Mouse (Mus musculus): Measurements from ENCODE around the gene Ndufs1. TPM values are rescaled to one million over a fixed set of nuclear protein-coding genes. Genes with fewer than 3 reads are reported as not detected.

The Ndufs1 gene
- polyA plus RNA-seq, 1 experiment from 2014 or later = 63.0 TPM

DNA sequence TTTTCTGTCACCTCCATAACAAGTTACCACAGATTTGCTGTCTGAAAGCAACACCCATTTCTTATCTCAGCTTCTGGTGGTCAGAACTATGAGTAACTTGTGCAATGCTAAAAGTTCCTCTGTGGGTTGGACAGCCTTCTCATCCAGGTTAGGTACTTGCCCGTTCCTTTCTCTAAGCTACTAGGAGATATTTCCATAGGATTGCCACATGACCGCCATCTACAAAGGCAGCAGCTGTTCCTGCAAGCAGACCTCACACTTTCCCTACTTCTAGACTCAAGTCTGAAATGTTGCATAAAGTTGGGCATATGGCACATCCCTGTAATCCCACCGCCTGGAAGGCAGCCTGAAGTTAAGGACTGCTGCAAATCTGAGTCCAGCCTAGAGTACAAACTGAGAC lies 50.4 kb downstream of the Ndufs1 start:
- H3K9me3 ChIP-seq (ENCODE audit: low read length) = no peaks in the 10 kb centered on the region
- no peak overlapping the region for H3K4me3 ChIP-seq (ENCODE audit: low read depth, low read length)
- WGBS = 88% methylated on average over 3 of the region's 3 CpGs
- H3K27ac ChIP-seq (ENCODE audit: low read length) = no peak overlapping the region
- no peak for TF ChIP-seq CTCF (IDR thresholded peaks at IDR 0.05)
- no peak for TF ChIP-seq EP300 (IDR thresholded peaks at IDR 0.05)
- no peaks in the 10 kb centered on the region for H3K27me3 ChIP-seq (replicated peaks; ENCODE audit: insufficient read depth, low read length)
- no peaks in the 10 kb centered on the region; the same call in 1 of the 2 replicates for H3K4me1 ChIP-seq (ENCODE audit: insufficient read depth, low read depth, low read length)
- peaks cover 4% of the 10 kb centered on the region; the same call in 1 of the 2 replicates for H3K36me3 ChIP-seq (ENCODE audit: insufficient read depth, low read length)
- DNase-seq (ENCODE audit: low spot score) (no peak), ATAC-seq (no peak)
- H3K9ac ChIP-seq (replicated peaks; ENCODE audit: low read depth) = no peak overlapping the region
- no peak overlapping the region for H3K4me2 ChIP-seq (replicated peaks; ENCODE audit: low read depth, low read length)

- Histone ChIP-seq H3K36me3 (ENCODE audit: insufficient read depth, low read length) (peaks cover 9% of the 10 kb centered on the region; the same call in 1 of the 2 replicates), H3K9me3 (ENCODE audit: low read length) (no peaks in the 10 kb centered on the region), H3K27ac (ENCODE audit: low read length) (no peak overlapping the region), H3K4me2 (replicated peaks; ENCODE audit: low read depth, low read length) (no peak overlapping the region), H3K4me3 (ENCODE audit: low read depth, low read length) (no peak overlapping the region), H3K4me1 (ENCODE audit: insufficient read depth, low read depth, low read length) (no peaks in the 10 kb centered on the region), H3K27me3 (replicated peaks; ENCODE audit: insufficient read depth, low read length) (no peaks in the 10 kb centered on the region), H3K9ac (replicated peaks; ENCODE audit: low read depth) (no peak overlapping the region)
- ATAC-seq = no peak
- no peak for TF ChIP-seq EP300 (IDR thresholded peaks at IDR 0.05)
- TF ChIP-seq CTCF (IDR thresholded peaks at IDR 0.05) = no peak
- DNase-seq (ENCODE audit: low spot score) = no peak
- 60% methylated on average over 6 of the region's 6 CpGs for WGBS
Measured at GRCm38 (mm10) chr1:63123823-63124450, 52.7 kb downstream of the Ndufs1 start.

DNA sequence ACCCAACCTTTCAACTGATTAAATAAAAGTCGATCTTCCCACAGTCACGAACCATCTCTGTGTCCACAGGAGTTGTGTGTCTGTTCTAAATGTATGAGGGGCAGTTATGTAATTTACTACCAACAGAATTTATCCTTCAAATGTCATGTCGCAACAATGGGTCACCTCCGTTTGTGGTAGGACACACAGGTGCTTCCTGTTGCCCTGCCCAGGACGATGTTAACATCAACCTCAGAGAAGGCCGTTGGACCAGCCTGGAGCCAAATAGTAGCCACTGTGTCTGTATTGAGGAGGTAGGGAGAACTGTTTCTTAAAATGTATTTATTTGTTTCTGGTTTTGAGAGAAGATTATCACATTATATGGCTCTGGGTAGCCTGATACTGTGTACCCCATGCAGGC lies 54.6 kb downstream of the Ndufs1 start:
- H3K4me1 ChIP-seq (ENCODE audit: insufficient read depth, low read depth, low read length) = no peaks in the 10 kb centered on the region; the same call in 1 of the 2 replicates
- no peak overlapping the region for H3K27ac ChIP-seq (ENCODE audit: low read length)
- no peak overlapping the region for H3K9ac ChIP-seq (replicated peaks; ENCODE audit: low read depth)
- 71% methylated on average over 6 of the region's 6 CpGs for WGBS
- H3K36me3 ChIP-seq (ENCODE audit: insufficient read depth, low read length) = peaks cover 18% of the 10 kb centered on the region; the same call in 1 of the 2 replicates
- no peak for ATAC-seq
- H3K4me2 ChIP-seq (replicated peaks; ENCODE audit: low read depth, low read length) = no peak overlapping the region
- no peaks in the 10 kb centered on the region for H3K27me3 ChIP-seq (replicated peaks; ENCODE audit: insufficient read depth, low read length)
- TF ChIP-seq CTCF (IDR thresholded peaks at IDR 0.05) (no peak), EP300 (IDR thresholded peaks at IDR 0.05) (no peak)
- no peak for DNase-seq (ENCODE audit: low spot score)
- H3K9me3 ChIP-seq (ENCODE audit: low read length) = no peaks in the 10 kb centered on the region
- H3K4me3 ChIP-seq (ENCODE audit: low read depth, low read length) = no peak overlapping the region

- no peaks in the 10 kb centered on the region for H3K9me3 ChIP-seq (ENCODE audit: low read length)
- DNase-seq (ENCODE audit: low spot score) = no peak
- H3K4me1 ChIP-seq (ENCODE audit: insufficient read depth, low read depth, low read length) = no peaks in the 10 kb centered on the region; the same call in 1 of the 2 replicates
- no peak for ATAC-seq
- H3K27ac ChIP-seq (ENCODE audit: low read length) = no peak overlapping the region
- H3K4me3 ChIP-seq (ENCODE audit: low read depth, low read length) = no peak overlapping the region
- H3K9ac ChIP-seq (replicated peaks; ENCODE audit: low read depth) = no peak overlapping the region
- peaks cover 18% of the 10 kb centered on the region; the same call in 1 of the 2 replicates for H3K36me3 ChIP-seq (ENCODE audit: insufficient read depth, low read length)
- H3K4me2 ChIP-seq (replicated peaks; ENCODE audit: low read depth, low read length) = no peak overlapping the region
- TF ChIP-seq CTCF (IDR thresholded peaks at IDR 0.05) = no peak
- no peak for TF ChIP-seq EP300 (IDR thresholded peaks at IDR 0.05)
- 91% methylated on average over 2 of the region's 2 CpGs for WGBS
- H3K27me3 ChIP-seq (replicated peaks; ENCODE audit: insufficient read depth, low read length) = no peaks in the 10 kb centered on the region
Measured at GRCm38 (mm10) chr1:63120382-63120781, 56.3 kb downstream of the Ndufs1 start.

GRCm38 (mm10) chr1:63119675-63120074 lies 57.0 kb downstream of the Ndufs1 start:
- H3K4me1 ChIP-seq (ENCODE audit: insufficient read depth, low read depth, low read length) = no peaks in the 10 kb centered on the region; the same call in 1 of the 2 replicates
- ATAC-seq (no peak), DNase-seq (ENCODE audit: low spot score) (no peak)
- WGBS = 85% methylated on average over 4 of the region's 4 CpGs
- H3K27me3 ChIP-seq (replicated peaks; ENCODE audit: insufficient read depth, low read length) = no peaks in the 10 kb centered on the region
- H3K4me3 ChIP-seq (ENCODE audit: low read depth, low read length) = no peak overlapping the region
- no peak overlapping the region for H3K27ac ChIP-seq (ENCODE audit: low read length)
- H3K9ac ChIP-seq (replicated peaks; ENCODE audit: low read depth) = no peak overlapping the region
- no peak overlapping the region for H3K4me2 ChIP-seq (replicated peaks; ENCODE audit: low read depth, low read length)
- no peak for TF ChIP-seq CTCF (IDR thresholded peaks at IDR 0.05)
- no peak for TF ChIP-seq EP300 (IDR thresholded peaks at IDR 0.05)
- H3K36me3 ChIP-seq (ENCODE audit: insufficient read depth, low read length) = 0 out of 2 replicates have a peak, but pooled peaks cover 18% of the 10 kb centered on the region
- H3K9me3 ChIP-seq (ENCODE audit: low read length) = no peaks in the 10 kb centered on the region

DNA sequence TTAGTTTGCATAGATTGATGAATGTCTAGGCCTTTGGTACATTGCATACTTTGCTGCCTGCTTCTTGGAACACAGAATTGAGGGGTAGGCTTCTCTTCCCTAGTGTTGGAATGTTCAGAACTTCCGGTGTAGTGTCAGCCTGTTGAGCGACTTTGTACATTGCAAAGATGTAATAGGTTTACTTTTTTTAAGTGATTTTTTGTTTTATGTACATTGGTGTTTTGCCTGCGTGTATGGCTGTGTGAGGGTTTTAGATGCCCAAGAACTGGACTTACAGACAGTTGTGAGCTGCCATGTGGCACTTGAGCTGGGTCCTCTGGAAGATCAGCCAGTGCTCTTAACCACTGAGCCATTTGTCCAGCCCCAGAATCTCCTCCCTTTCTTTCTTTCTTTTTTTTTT lies 61.1 kb downstream of the Ndufs1 start:
- WGBS = 3% methylated on average over 3 of the region's 3 CpGs
- ATAC-seq = no peak
- Histone ChIP-seq H3K4me3 (ENCODE audit: low read depth, low read length) (peak overlapping the region; percentile 92; the same call in 1 of the 2 replicates), H3K9ac (replicated peaks; ENCODE audit: low read depth) (no peak overlapping the region), H3K36me3 (ENCODE audit: insufficient read depth, low read length) (0 out of 2 replicates have a peak, but pooled peaks cover 10% of the 10 kb centered on the region), H3K27me3 (replicated peaks; ENCODE audit: insufficient read depth, low read length) (no peaks in the 10 kb centered on the region), H3K4me2 (replicated peaks; ENCODE audit: low read depth, low read length) (peak overlapping the region; percentile 87), H3K27ac (ENCODE audit: low read length) (no peak overlapping the region), H3K4me1 (ENCODE audit: insufficient read depth, low read depth, low read length) (no peaks in the 10 kb centered on the region; the same call in 1 of the 2 replicates), H3K9me3 (ENCODE audit: low read length) (no peaks in the 10 kb centered on the region)
- TF ChIP-seq CTCF (IDR thresholded peaks at IDR 0.05) (no peak), EP300 (IDR thresholded peaks at IDR 0.05) (no peak)
- peak; percentile 48 for DNase-seq (ENCODE audit: low spot score)

Data from lung, postnatal 0 days (tissue).